ENCODE assay signal across 8 mouse cellular contexts in the genomic region with DNA sequence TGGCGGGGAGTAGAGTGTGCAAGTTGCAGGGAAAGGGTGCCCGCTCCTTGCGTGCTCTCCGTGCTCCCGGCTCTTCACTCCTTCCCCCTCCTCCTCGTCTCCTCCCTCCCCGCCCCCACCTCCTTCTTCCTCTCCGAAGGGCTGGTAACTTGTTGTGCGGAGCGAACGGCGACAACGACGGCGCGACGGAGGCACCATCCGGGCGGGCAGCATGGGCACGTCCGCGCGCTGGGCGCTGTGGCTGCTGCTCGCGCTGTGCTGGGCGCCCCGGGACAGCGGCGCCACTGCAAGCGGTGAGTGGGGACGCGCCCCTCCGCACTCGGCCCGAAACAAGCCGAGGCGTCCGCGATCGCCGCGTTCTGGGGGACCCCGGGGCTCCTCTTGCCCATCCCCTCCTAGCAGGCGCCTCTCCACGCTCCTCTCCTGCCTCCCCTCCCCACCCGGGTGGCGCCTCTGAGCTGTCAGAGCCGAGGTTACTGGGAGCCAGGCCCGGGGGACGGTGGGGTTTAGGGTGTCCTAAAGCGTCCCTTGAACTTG. TPM values are rescaled to one million over a fixed set of nuclear protein-coding genes. Genes with fewer than 3 reads are reported as not detected.
DNase-seq lines count a peak whose midpoint lies in the region; ATAC-seq and TF ChIP-seq lines count a peak whose summit lies in the region.

No protein-coding gene starts in this region.

- DNase-seq in NIH3T3 (ENCODE audit: low read depth), result peak; percentile 31
- peak; percentile 73 to 77 for DNase-seq in cerebellum, adult 18-20 months
- peak; percentile 82 for DNase-seq in forebrain, postnatal 0 days
- DNase-seq in heart, postnatal 25 days (ENCODE audit: low spot score), result peak; percentile 16
- DNase-seq in layer of hippocampus, adult 8-10 months (ENCODE audit: low spot score in 2 of 2), result peak; percentile 57 to 58
- DNase-seq in ovary, postnatal 36 days (ENCODE audit: low spot score), result peak; percentile 59

- H3K9ac ChIP-seq in forebrain, postnatal 0 days, result peak overlapping the region; percentile 84
- peak overlapping the region; percentile 63 for H3K9ac ChIP-seq in lung, embryonic 15.5 days

- intact Hi-C loops in heart, postnatal 25 days (cut with DNase I), result loop anchor here (5.0 to 10.0 kb wide), 4 partner anchors 93 to 197 kb away; no protein-coding TSS in a partner anchor

- no peaks in the 10 kb centered on the region for H3K27me3 ChIP-seq in forebrain, postnatal 0 days (ENCODE audit: insufficient read depth, low read length)
- peaks cover 23% of the 10 kb centered on the region for H3K27me3 ChIP-seq in lung, embryonic 15.5 days

- no peaks in the 10 kb centered on the region for H3K36me3 ChIP-seq in forebrain, postnatal 0 days (ENCODE audit: insufficient read depth)
- H3K36me3 ChIP-seq in lung, embryonic 15.5 days, result no peaks in the 10 kb centered on the region

- H3K4me2 ChIP-seq in forebrain, postnatal 0 days (ENCODE audit: low read depth), result peak overlapping the region; percentile 98
- peak overlapping the region; percentile 96 for H3K4me2 ChIP-seq in lung, embryonic 15.5 days

- peak overlapping the region; percentile 95 for H3K27ac ChIP-seq in forebrain, postnatal 0 days (ENCODE audit: low read depth, low read length)
- H3K27ac ChIP-seq in lung, embryonic 15.5 days, result peak overlapping the region; percentile 70

- H3K4me1 ChIP-seq in forebrain, postnatal 0 days (ENCODE audit: insufficient read depth), result peaks cover 17% of the 10 kb centered on the region
- peaks cover 13% of the 10 kb centered on the region; the same call in 1 of the 2 replicates for H3K4me1 ChIP-seq in lung, embryonic 15.5 days

- WGBS in forebrain, postnatal 0 days, result 2% methylated on average over 49 of the region's 52 CpGs
- under 1% methylated on average over 44 of the region's 52 CpGs for WGBS in lung, embryonic 15.5 days

- peak; percentile 61 for ATAC-seq in forebrain, postnatal 0 days
- peak; percentile 43; the same call in 1 of the 2 replicates for ATAC-seq in lung, embryonic 15.5 days (ENCODE audit: borderline replicate concordance, extremely low read depth, low FRiP score, low TSS enrichment)
- no peak; the same call in 1 of the 2 replicates for ATAC-seq in megakaryocyte-erythroid progenitor cell, adult 5-6 weeks (replicated peaks; ENCODE audit: low FRiP score, low TSS enrichment, poor library complexity, severe bottlenecking)

- TF ChIP-seq CTCF in forebrain, postnatal 0 days (IDR thresholded peaks at IDR 0.05; ENCODE audit: low read depth), result no peak

- H3K4me3 ChIP-seq in forebrain, postnatal 0 days (ENCODE audit: low read depth, low read length), result peak overlapping the region; percentile 86
- H3K4me3 ChIP-seq in lung, embryonic 15.5 days, result peak overlapping the region; percentile 72

- no peaks in the 10 kb centered on the region for H3K9me3 ChIP-seq in forebrain, postnatal 0 days (ENCODE audit: low read length)
- H3K9me3 ChIP-seq in lung, embryonic 15.5 days, result no peaks in the 10 kb centered on the region

RNA-seq across cellular contexts. Expression of a gene that starts 1.2 kb away (rescaled TPM):
- 57.6 and 65.3 TPM in 2 replicates for total RNA-seq in forebrain, postnatal 0 days (2014; rRNA removed)
- 35.0 and 41.0 TPM in 2 replicates for polyA plus RNA-seq in forebrain, postnatal 0 days (2015; fragmentation: Nextera tagmentation; extraction: Ambion mirVana)
- 100 to 1,000 TPM; 189 to 191 TPM for total RNA-seq in heart, postnatal 25 days (2021)
- total RNA-seq in layer of hippocampus, adult 8-10 months (2022), result 10 to 100 TPM; 49.5 to 53.4 (median 51.6) TPM
- polyA plus RNA-seq in lung, embryonic 15.5 days (2015; fragmentation: Nextera tagmentation; extraction: Ambion mirVana), result 25.2 and 28.8 TPM in 2 replicates
- not detected in 2 replicates for total RNA-seq in megakaryocyte-erythroid progenitor cell, adult 5-6 weeks (2014; fragmentation: Nextera tagmentation)
- 0.72 TPM in 1 of 2 replicates, not detected in the other for total RNA-seq in megakaryocyte-erythroid progenitor cell, adult 5-6 weeks (2017)

Comparison
In these comparisons a context has a peak if more than half of its experiments do, and no peak if none do; other contexts are left out.
1. DNase-seq: peak in every context shown above with its lines; median percentile 82 in forebrain, postnatal 0 days; 75 in cerebellum, adult 18-20 months; 59 in ovary, postnatal 36 days; 58 in layer of hippocampus, adult 8-10 months; 31 in NIH3T3; 16 in heart, postnatal 25 days.
2. RNA of a gene that starts 1.2 kb away (total RNA-seq): 189 to 191 TPM in heart, postnatal 25 days, 57.6 to 65.3 TPM in forebrain, postnatal 0 days and 49.5 to 53.4 TPM in layer of hippocampus, adult 8-10 months; 0.72 TPM in megakaryocyte-erythroid progenitor cell, adult 5-6 weeks; every median in the first group is over 10 times any median in the second.